Mouse (Mus musculus) MEL (cell line): ENCODE measurements around the gene Ccdc47. TPM values are rescaled to one million over a fixed set of nuclear protein-coding genes. Genes with fewer than 3 reads are reported as not detected.

Source experiments
- DNase-seq: peaks from one replicate; pipeline ENCODE4 v3.0.0; 2011; ENCODE audit warnings: low read depth, low spot score
- H3K27ac ChIP-seq: 2 replicates; pipeline ENCODE4 v1.5.1; 2012; ENCODE audit warnings: low read depth, mild to moderate bottlenecking, control low read depth, low read length, moderate library complexity; ENCODE audit not compliant: control insufficient read depth
- H3K27me3 ChIP-seq, 2 experiments: fragments of 150-350 bp in 1 of 2; sonication (generic) in 1 of 2; 2 replicates each; pipeline ENCODE4 v1.6.1; 2012; ENCODE audit warnings: low read length in 2 of 2, mild to moderate bottlenecking in 2 of 2, improper control_type of control experiment in 1 of 2, moderate library complexity in 1 of 2; ENCODE audit not compliant: insufficient read depth in 2 of 2, control insufficient read depth in 1 of 2
- H3K36me3 ChIP-seq, 2 experiments: 2 replicates each; pipeline ENCODE4 v1.6.1; 2012 to 2014; ENCODE audit warnings: low read length in 2 of 2, improper control_type of control experiment in 1 of 2, inconsistent platforms in 1 of 2, mild to moderate bottlenecking in 1 of 2; ENCODE audit not compliant: insufficient read depth in 2 of 2, control insufficient read depth in 1 of 2
- H3K4me1 ChIP-seq, 2 experiments: fragments of 150-350 bp in 1 of 2; sonication (generic) in 1 of 2; 2 replicates each; pipeline ENCODE4 v1.6.1; 2012; ENCODE audit warnings: low read length in 2 of 2, improper control_type of control experiment in 1 of 2, mild to moderate bottlenecking in 1 of 2; ENCODE audit not compliant: insufficient read depth in 2 of 2, control insufficient read depth in 1 of 2
- H3K4me3 ChIP-seq, 2 experiments: fragments of 150-350 bp in 1 of 2; sonication (generic) in 1 of 2; 2 replicates each; pipeline ENCODE4 v1.5.1; 2012; ENCODE audit warnings: low read depth in 2 of 2, low read length in 2 of 2, mild to moderate bottlenecking in 2 of 2, moderate library complexity in 2 of 2, control low read depth in 1 of 2, improper control_type of control experiment in 1 of 2; ENCODE audit not compliant: control insufficient read depth in 1 of 2, insufficient read depth in 1 of 2
- H3K79me2 ChIP-seq: 2 replicates; pipeline ENCODE4 v1.6.1; 2012; ENCODE audit warnings: mild to moderate bottlenecking, low read length, moderate library complexity; ENCODE audit not compliant: control insufficient read depth, poor library complexity, insufficient read depth
- H3K9ac ChIP-seq: 2 replicates; pipeline ENCODE4 v1.6.1; 2012; ENCODE audit warnings: low read depth, mild to moderate bottlenecking, control low read depth, low read length, moderate library complexity; ENCODE audit not compliant: control insufficient read depth, poor library complexity, severe bottlenecking
- H3K9me3 ChIP-seq: fragments of 150-350 bp; sonication (generic); replicated peaks from 2 replicates; pipeline ENCODE4 v1.6.1; 2012; ENCODE audit warnings: mild to moderate bottlenecking, low read length, improper control_type of control experiment, moderate library complexity; ENCODE audit not compliant: insufficient read depth
- BHLHE40 ChIP-seq: IDR thresholded peaks from 2 replicates; pipeline ENCODE4 v1.6.1; 2012; ENCODE audit warnings: low read depth, mild to moderate bottlenecking, inconsistent platforms, low read length, improper control_type of control experiment, borderline replicate concordance
- CHD1 ChIP-seq: IDR thresholded peaks from 2 replicates; pipeline ENCODE4 v1.6.1; 2012; ENCODE audit warnings: low read depth, mild to moderate bottlenecking, inconsistent platforms, low read length, improper control_type of control experiment
- CHD2 ChIP-seq: IDR thresholded peaks from 2 replicates; pipeline ENCODE4 v1.6.1; 2011; ENCODE audit warnings: low read length, improper control_type of control experiment
- E2F4 ChIP-seq: IDR thresholded peaks from 2 replicates; pipeline ENCODE4 v1.6.1; 2011; ENCODE audit warnings: low read depth, low read length, improper control_type of control experiment, borderline replicate concordance
- EP300 ChIP-seq, 2 experiments: IDR thresholded peaks; 2 replicates each; pipeline ENCODE4 v1.6.1; 2011; ENCODE audit warnings: improper control_type of control experiment in 2 of 2, low read length in 2 of 2, low read depth in 1 of 2, mild to moderate bottlenecking in 1 of 2
- GABPA ChIP-seq: IDR thresholded peaks from 2 replicates; pipeline ENCODE4 v1.6.1; 2012; ENCODE audit warnings: low read depth, mild to moderate bottlenecking, inconsistent platforms, low read length, improper control_type of control experiment, moderate library complexity
- GATA1 ChIP-seq: IDR thresholded peaks from 2 replicates; pipeline ENCODE4 v1.6.1; 2011; ENCODE audit warnings: low read depth, low read length, improper control_type of control experiment
- HCFC1 ChIP-seq: IDR thresholded peaks from 2 replicates; pipeline ENCODE4 v1.6.1; 2012; ENCODE audit warnings: low read depth, mild to moderate bottlenecking, inconsistent platforms, low read length, improper control_type of control experiment, moderate library complexity
- KAT2A ChIP-seq: conservative IDR thresholded peaks from 2 replicates; pipeline ENCODE4 v1.6.1; 2012; ENCODE audit warnings: low read depth, low read length, improper control_type of control experiment, inconsistent platforms
- MAFK ChIP-seq: IDR thresholded peaks from 2 replicates; pipeline ENCODE4 v1.6.1; 2011; ENCODE audit warnings: low read depth, mild to moderate bottlenecking, low read length, improper control_type of control experiment, borderline replicate concordance
- MAZ ChIP-seq: IDR thresholded peaks from 2 replicates; pipeline ENCODE4 v1.6.1; 2012; ENCODE audit warnings: low read depth, mild to moderate bottlenecking, inconsistent platforms, low read length, improper control_type of control experiment
- MEF2A ChIP-seq: IDR thresholded peaks from 2 replicates; pipeline ENCODE4 v1.6.1; 2014; ENCODE audit warnings: low read depth, mild to moderate bottlenecking, inconsistent platforms, low read length, improper control_type of control experiment; ENCODE audit not compliant: poor library complexity, insufficient replicate concordance, severe bottlenecking; ENCODE audit errors: extremely low read depth
- MXI1 ChIP-seq: IDR thresholded peaks from 2 replicates; pipeline ENCODE4 v1.6.1; 2011; ENCODE audit warnings: mild to moderate bottlenecking, low read depth, low read length, improper control_type of control experiment
- MYB ChIP-seq: IDR thresholded peaks from 2 replicates; pipeline ENCODE4 v1.6.1; 2011; ENCODE audit warnings: mild to moderate bottlenecking, low read depth, low read length, improper control_type of control experiment
- NELFE ChIP-seq: IDR thresholded peaks from 2 replicates; pipeline ENCODE4 v1.6.1; 2011; ENCODE audit warnings: low read depth, low read length, improper control_type of control experiment
- NRF1 ChIP-seq: IDR thresholded peaks from 2 replicates; pipeline ENCODE4 v1.6.1; 2014; ENCODE audit warnings: low read depth, mild to moderate bottlenecking, inconsistent platforms, low read length, improper control_type of control experiment, moderate library complexity; ENCODE audit not compliant: poor library complexity, insufficient read depth, severe bottlenecking
- POLR2AphosphoS2 ChIP-seq: IDR thresholded peaks from 2 replicates; pipeline ENCODE4 v1.6.1; 2011; ENCODE audit warnings: low read length, improper control_type of control experiment
- POLR2AphosphoS5 ChIP-seq: IDR thresholded peaks from 2 replicates; pipeline ENCODE4 v1.6.1; 2012; ENCODE audit warnings: low read depth, borderline replicate concordance, mild to moderate bottlenecking, inconsistent platforms, low read length, moderate library complexity, mixed read lengths
- RCOR1 ChIP-seq: IDR thresholded peaks from 2 replicates; pipeline ENCODE4 v1.6.1; 2012; ENCODE audit warnings: low read depth, mild to moderate bottlenecking, inconsistent platforms, low read length, improper control_type of control experiment
- SIN3A ChIP-seq: IDR thresholded peaks from 2 replicates; pipeline ENCODE4 v1.6.1; 2012; ENCODE audit warnings: low read length, improper control_type of control experiment, inconsistent platforms
- SMC3 ChIP-seq: IDR thresholded peaks from 2 replicates; pipeline ENCODE4 v1.6.1; 2011; ENCODE audit warnings: low read depth, low read length, improper control_type of control experiment
- UBTF ChIP-seq: IDR thresholded peaks from 2 replicates; pipeline ENCODE4 v1.6.1; 2012; ENCODE audit warnings: low read depth, mild to moderate bottlenecking, inconsistent platforms, low read length, improper control_type of control experiment, moderate library complexity, borderline replicate concordance; ENCODE audit not compliant: insufficient read depth
- USF2 ChIP-seq, 2 experiments: IDR thresholded peaks; 2 replicates each; pipeline ENCODE4 v1.6.1; 2011 to 2012; ENCODE audit warnings: improper control_type of control experiment in 2 of 2, low read length in 2 of 2, borderline replicate concordance in 1 of 2, inconsistent platforms in 1 of 2, low read depth in 1 of 2, mild to moderate bottlenecking in 1 of 2; ENCODE audit not compliant: insufficient read depth in 1 of 2
- ZC3H11A ChIP-seq: IDR thresholded peaks from 2 replicates; pipeline ENCODE4 v1.6.1; 2012; ENCODE audit warnings: low read depth, mild to moderate bottlenecking, inconsistent platforms, low read length, improper control_type of control experiment
- ZNF384 ChIP-seq: IDR thresholded peaks from 2 replicates; pipeline ENCODE4 v1.6.1; 2012; ENCODE audit warnings: low read depth, mild to moderate bottlenecking, inconsistent platforms, low read length, improper control_type of control experiment
- polyA plus RNA-seq, 2 experiments: library from polyadenylated mRNA; stranded (reverse) in 1 of 2; unstranded in 1 of 2; fragments of >175 nt in 1 of 2; fragments of >200 nt in 1 of 2; gene quantifications; 2 replicates each; pipeline versions ENCODE4 v1.2.1 to v1.2.4; 2012; ENCODE audit warnings: low replicate concordance in 2 of 2, low read depth in 1 of 2; ENCODE audit not compliant: insufficient read length in 2 of 2, insufficient read depth in 1 of 2, missing spikeins in 1 of 2
- total RNA-seq: library from RNA; depleted of rRNA; stranded (reverse); fragments of 300-350 nt; gene quantifications from 2 replicates; pipeline ENCODE4 v1.2.3, GENCODE M21; 2012

Gene Ccdc47
- total and polyA plus RNA-seq, 3 experiments: 47.6 to 145 (median 51.6) TPM

DNA sequence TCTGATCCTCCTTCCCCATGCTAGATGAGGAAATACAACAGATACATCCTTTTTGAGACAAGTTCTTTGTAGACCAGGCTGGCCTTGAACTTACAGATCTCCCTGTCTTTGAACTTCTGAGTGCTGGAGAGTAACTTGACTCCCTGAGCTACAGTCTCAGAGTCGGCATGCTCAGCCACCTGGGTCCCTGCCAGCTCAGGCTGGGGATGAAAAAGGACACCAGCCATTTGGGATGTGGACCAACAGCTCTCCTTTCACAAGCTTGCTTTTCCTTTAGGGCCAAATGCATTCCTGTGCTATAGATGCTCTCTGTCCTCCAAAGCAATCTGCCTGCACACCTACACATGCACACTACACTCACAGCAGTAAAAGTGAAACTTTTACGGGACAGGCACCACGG, 41.1 kb downstream of the Ccdc47 start:
- no peaks in the 10 kb centered on the region for H3K79me2 ChIP-seq
- no peak overlapping the region for H3K4me3 ChIP-seq
- no peak overlapping the region for H3K27ac ChIP-seq
- DNase-seq: no peak
- TF ChIP-seq POLR2AphosphoS5 (no peak), BHLHE40 (no peak), HCFC1 (no peak), MAFK (no peak), GABPA (no peak), CHD2 (no peak), SMC3 (no peak), UBTF (no peak), KAT2A (no peak), EP300 (IDR thresholded peaks at IDR 0.05; ENCODE audit: low read depth in 1 of 2, low read length in 2 of 2) (no peak), E2F4 (no peak), MEF2A (no peak), NELFE (no peak), USF2 (IDR thresholded peaks at IDR 0.05; ENCODE audit: borderline replicate concordance in 1 of 2, insufficient read depth in 1 of 2, low read depth in 1 of 2, low read length in 2 of 2) (no peak), MYB (no peak), RCOR1 (no peak), SIN3A (no peak)
- TF ChIP-seq, all 39 proteins: peak for 0
- Histone ChIP-seq H3K9me3 (no peaks in the 10 kb centered on the region), H3K27me3 (no peaks in the 10 kb centered on the region), H3K9ac (no peak overlapping the region), H3K36me3 (peaks cover 0 to 47% of the 10 kb centered on the region in 2 experiments; a peak in 3 of 4 replicates), H3K4me1 (peaks cover 28 to 48% of the 10 kb centered on the region in 2 experiments)

DNA sequence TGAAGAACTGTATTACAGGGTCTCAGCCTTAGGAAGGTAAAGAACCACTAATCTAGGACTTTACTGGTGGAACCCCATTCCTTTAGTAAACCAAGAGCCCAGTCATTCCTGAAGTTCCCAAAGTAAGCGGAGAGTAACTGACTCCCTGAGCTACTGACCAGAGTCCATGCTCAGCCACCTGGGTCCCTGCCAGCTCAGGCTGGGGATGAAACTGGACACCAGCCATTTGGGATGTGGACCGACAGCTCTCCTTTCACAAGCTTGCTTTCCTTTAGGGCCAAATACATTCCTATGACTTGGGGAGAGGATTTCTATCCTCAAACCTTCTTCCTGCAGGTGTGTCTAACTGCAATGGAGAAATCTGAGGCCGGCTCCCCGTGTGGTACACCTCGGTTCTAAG, 41.8 kb downstream of the Ccdc47 start:
- Histone ChIP-seq H3K27ac (no peak overlapping the region), H3K27me3 (no peaks in the 10 kb centered on the region), H3K79me2 (no peaks in the 10 kb centered on the region), H3K4me1 (peaks cover 26 to 41% of the 10 kb centered on the region in 2 experiments), H3K9ac (no peak overlapping the region), H3K9me3 (no peaks in the 10 kb centered on the region), H3K36me3 (peaks cover 0 to 43% of the 10 kb centered on the region in 2 experiments; a peak in 3 of 4 replicates), H3K4me3 (no peak overlapping the region)
- no peak for DNase-seq
- TF ChIP-seq ZNF384 (no peak), EP300 (IDR thresholded peaks at IDR 0.05; ENCODE audit: low read depth in 1 of 2, low read length in 2 of 2) (no peak), MAZ (no peak), KAT2A (no peak), CHD2 (no peak), POLR2AphosphoS2 (no peak), GATA1 (no peak), MXI1 (no peak), POLR2AphosphoS5 (no peak), ZC3H11A (no peak), NRF1 (no peak), E2F4 (no peak), SIN3A (no peak), CHD1 (no peak), RCOR1 (no peak), GABPA (no peak), MEF2A (no peak), UBTF (no peak)
